Mouse (Mus musculus) left cerebral cortex, postnatal 10 days (tissue): Measurements from ENCODE around the gene Sgk2. TPM values are rescaled to one million over a fixed set of nuclear protein-coding genes. Genes with fewer than 3 reads are reported as not detected.

Source experiments
- DNase-seq, 2 experiments: peaks; one replicate each; pipeline ENCODE4 v3.0.0; 2021 to 2022; ENCODE audit warnings: low spot score in 2 of 2, mixed read lengths in 1 of 2; ENCODE audit errors: extremely low spot score in 1 of 2
- intact Hi-C: fragments of 180-260 bp; cut with DNase I; formaldehyde crosslinking; loops from one replicate; pipeline ENCODE4 v1.15.1; 2025
- total RNA-seq, 2 experiments: library from RNA; stranded (reverse); gene quantifications; 2 replicates each; pipeline ENCODE4 v1.2.3; 2021

Sgk2 gene
- under 1 TPM; 0.39 to 0.41 TPM for total RNA-seq

- DNase-seq, result no peak
- intact Hi-C loops, result no loop called here
Observed at GRCm38 (mm10) chr2:162987218-162987617, at the start of gene Sgk2. Sgk2 (plus strand) TSS chr2:162987330.

DNA sequence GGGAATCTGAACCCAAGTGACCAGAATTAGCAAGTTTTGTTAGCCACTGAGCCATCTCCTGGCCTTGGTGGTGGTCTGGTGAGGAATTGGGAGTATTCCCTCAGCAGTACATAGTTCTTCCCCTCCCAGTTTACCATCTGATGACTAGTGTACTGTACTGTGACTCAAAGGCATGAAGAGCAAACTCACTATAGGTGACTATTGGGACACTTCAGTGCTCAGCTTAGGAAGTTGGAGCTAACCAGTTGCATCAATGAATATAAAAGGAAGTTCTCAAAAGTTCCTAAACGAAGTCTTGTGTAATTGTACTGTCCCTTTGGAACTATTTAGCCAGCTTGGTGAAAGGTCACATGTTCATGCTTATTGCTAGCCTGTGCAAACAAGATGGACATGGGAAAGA is 47.6 kb upstream of the Sgk2 start:
- DNase-seq, result no peak
- intact Hi-C loops, result no loop called here

DNA sequence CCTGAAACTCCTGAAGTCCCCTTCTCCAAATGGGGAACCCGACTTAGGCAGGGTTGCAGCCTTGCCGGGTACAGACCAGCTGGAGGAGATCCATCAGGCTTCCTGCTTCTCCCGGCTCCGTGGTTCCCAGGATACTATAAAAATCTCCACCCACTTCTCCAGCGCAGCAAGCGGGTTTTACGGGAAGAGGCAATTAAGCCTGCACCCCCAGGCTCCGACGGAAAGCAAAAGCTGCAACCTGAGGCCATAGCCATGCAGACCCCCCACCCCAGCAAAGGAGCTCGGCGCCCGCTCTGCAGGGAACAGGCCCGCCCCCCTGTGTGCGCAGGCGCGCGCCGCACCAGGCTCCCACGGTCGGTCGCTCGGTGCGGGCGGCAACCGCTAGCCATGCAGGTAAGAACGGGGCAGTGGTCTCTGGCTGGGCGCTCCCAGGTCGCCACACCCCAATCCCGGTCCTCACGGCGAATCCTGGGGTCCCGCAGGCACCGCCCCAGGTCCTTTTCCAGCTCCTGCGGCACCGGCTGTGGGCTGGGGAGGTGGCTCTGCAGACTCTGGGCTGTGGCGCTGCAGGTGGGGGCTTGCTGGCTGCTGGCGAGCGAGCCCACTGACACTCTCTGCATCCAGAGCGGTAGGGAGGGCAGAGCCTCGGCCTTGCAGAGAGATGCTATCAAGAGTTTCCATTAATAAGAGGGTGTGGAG is 43.8 kb upstream of the Sgk2 start, which contains the start of gene L3mbtl1:
Gene L3mbtl1, plus strand, starts transcription at position 325 of the 699 bp plus-strand sequence.
- peak in 1 of 2 experiments; percentile 71 for DNase-seq
- intact Hi-C loops, result no loop called here

GRCm38 (mm10) chr2:162943931-162944330 is 43.2 kb upstream of the Sgk2 start:
- DNase-seq, result peak in 1 of 2 experiments; percentile 50
- intact Hi-C loops, result no loop called here

DNA sequence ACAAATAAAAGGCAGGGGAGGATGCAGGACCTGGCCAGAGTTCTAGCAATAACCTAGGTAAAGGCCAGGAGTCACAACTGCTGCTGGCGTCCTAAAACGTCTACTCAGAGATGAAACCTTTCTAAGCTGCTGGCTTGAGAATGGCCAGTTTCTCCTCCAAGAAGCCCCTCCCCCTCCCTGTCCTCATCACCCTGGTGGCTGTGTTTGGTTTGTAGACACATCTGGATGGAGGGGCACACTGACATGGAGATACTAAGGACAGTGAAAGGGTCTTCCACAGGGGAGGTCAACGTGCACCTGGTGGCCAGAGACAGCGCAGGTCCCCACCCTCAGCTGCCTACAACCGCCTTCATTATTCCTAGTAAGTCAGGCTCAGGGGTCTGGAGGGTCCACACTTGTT is 40.2 kb upstream of the Sgk2 start:
- no peak for DNase-seq
- intact Hi-C loops, result no loop called here

- intact Hi-C loops, result no loop called here
- DNase-seq, result peak in 1 of 2 experiments; percentile 76
Observed at GRCm38 (mm10) chr2:162947736-162948135, 39.4 kb upstream of the Sgk2 start.

GRCm38 (mm10) chr2:162948221-162948620 is 38.9 kb upstream of the Sgk2 start:
- intact Hi-C loops, result no loop called here
- DNase-seq, result peak in 1 of 2 experiments; percentile 45

GRCm38 (mm10) chr2:162950776-162951175 is 36.4 kb upstream of the Sgk2 start:
- intact Hi-C loops, result no loop called here
- no peak for DNase-seq

- intact Hi-C loops, result no loop called here
- no peak for DNase-seq
Observed at GRCm38 (mm10) chr2:162956843-162957242, 30.3 kb upstream of the Sgk2 start.

DNA sequence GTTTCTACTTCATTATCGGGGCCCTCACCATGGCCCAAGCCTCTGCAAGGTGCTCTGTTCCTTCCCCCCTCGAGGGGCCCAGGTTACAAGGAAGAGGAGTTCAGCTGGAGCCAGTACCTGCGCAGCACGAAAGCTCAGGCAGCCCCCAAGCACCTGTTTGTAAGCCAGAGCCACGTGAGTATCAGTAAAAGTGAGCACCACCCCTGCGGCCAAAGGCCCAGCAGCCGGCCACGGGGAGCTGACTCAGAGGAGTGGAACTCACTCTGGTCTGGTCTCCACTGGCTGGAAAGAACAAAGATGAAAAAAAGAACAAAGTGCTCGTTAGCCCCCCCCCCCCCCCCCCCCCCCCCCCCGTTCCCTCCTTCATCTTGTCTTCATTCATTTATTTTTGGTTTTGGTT is 25.8 kb upstream of the Sgk2 start:
- intact Hi-C loops, result no loop called here
- DNase-seq, result no peak

DNA sequence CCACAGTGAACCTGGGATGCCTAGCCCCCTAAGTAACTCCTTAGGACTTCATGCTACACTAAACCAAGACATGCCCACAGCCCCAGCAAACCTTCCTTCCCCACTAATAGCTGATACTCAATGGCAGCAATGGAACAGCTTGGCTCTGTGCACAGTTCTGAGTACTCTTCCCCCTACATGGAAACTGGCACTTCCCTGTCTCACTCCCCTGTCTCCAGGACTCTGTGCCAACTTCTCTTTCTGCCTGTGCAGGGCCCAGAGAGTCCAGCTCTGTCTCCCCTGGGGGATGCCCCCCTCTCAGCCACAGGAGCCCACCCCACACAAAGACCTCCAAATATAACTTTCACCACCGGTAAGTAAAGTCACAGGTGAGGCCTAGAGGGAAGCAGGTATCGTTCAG is 20.4 kb upstream of the Sgk2 start:
- no peak for DNase-seq
- intact Hi-C loops, result no loop called here

GRCm38 (mm10) chr2:162968357-162968756 is 18.8 kb upstream of the Sgk2 start:
- intact Hi-C loops, result no loop called here
- DNase-seq, result no peak

DNA sequence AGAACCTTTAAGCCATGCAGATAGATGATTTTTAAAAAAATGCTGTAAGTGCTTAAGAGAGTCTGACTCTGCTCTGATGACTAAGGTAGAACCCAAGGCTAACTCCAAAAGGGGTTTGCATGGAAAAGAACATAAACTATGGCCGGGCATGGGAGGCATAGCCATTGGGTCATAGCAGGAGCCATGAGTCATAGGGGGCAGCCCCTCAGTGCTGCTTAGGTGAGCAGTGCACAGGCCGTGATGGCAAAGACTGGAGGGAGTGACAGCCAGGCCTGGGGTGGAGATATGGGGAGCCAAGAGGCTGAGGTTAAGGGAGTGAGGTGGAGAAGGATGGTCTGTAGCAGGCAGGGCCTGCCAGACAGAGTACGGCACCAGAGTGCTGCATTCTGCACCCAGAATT is 18.0 kb upstream of the Sgk2 start:
- no peak for DNase-seq
- intact Hi-C loops, result no loop called here

DNA sequence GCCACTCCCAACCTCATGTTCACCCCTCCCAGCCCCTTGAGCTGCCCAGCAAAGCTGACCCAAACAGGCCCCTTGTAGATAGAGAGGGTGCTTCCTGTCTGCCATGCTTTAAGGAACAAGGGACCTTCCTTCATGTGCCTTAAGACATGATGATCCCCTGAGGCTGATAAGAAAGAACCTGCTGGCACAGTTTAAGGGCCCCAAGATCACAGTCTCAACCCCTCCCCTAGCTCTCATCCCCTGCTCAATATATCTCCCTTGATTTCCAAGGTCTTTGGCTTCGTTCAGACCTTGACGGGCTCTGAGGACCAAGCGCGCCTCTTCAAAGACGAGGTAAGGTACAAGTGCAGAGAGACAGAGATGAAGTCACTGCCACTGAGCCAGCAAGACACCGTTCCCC is 16.2 kb upstream of the Sgk2 start:
- intact Hi-C loops, result no loop called here
- DNase-seq, result no peak

DNA sequence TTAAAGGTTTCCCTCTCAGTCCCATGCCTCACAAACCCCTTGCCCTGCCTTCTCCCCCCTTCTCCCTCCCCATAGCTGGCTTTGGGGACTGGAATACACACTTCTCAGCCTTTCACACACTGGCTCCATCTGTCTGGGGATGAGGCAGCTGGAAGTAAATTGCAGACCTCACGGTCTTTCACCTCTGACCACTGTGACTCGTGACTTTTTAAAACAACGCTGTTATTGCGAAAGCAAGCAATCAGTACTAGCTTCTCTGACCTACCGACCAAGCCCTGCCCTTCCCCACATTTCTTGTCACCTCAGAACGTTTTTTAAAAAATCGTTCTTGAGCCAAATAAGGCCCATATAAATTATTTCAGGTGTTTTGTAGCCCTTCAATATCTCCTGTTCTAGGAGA is 14.4 kb upstream of the Sgk2 start:
- intact Hi-C loops, result no loop called here
- no peak for DNase-seq

DNA sequence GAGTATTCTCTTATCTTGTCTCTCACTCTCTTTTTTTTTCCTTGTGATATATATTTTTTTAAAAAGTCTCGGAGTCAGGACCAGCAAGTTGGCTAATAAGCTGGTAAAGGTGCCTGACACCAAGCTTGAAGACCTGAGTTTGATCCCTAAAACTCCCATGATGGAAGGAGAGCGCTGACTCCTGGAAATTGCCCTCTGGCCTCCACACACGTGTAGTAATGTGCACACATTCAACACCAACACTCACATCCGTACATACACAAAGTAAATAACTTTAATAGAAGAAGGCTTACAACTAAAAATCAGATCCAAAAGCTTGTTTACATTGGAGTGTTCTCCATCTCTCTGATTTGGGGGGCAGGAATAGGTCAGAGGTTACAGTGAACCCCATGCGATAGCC is 13.9 kb upstream of the Sgk2 start:
- intact Hi-C loops, result no loop called here
- no peak for DNase-seq

DNA sequence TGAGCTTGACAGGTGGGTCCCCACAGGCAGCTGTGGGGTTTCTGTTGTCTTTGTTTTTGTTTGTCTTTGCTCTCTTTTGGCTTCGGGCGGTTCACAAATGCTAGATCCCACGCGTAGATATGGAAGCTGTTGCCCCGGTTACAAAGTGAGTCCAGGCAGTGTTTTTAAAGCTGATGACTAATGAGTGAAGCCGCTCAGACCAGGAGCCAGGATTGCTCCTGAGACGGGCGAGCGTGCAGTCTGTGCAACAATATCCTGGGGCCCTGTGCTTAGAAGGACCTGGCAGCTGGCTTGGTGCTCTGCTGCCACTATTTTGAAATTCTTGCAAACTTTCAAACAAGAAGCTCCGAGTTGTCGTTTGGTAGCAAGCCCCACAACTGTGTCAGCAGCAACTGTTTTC is 13.5 kb upstream of the Sgk2 start:
- intact Hi-C loops, result no loop called here
- no peak for DNase-seq

DNA sequence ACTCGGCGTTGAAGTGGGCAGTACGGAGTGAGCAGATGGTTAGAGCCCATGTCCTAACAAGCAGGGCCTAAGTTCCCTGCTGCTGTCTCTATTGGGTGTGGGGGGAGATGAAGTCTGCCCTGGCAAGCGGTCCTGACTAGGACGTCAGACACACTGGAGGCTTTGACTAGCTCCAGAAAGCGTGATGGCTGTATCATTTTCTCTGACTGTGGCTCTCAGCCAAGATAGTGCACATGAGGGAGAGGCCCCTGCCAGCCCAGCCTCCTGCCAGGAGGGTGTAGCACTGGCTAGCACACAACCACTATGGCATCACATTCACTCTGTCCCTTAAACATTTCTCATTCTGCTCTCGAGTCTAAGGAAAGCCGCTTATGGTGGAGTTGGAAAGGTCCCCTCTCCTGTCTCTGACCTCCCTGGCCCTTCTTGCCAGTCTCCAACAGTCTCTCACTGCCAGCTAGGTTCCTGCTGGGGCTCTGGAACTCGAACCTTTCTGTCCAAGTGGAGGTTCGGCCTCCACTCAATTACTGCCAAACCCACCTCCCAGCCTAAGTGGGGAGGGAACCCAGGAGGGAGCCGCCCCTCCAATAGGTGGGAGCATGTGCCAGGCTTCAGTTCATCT is 11.9 kb upstream of the Sgk2 start:
- DNase-seq, result peak in 1 of 2 experiments; percentile 20
- intact Hi-C loops, result no loop called here

DNA sequence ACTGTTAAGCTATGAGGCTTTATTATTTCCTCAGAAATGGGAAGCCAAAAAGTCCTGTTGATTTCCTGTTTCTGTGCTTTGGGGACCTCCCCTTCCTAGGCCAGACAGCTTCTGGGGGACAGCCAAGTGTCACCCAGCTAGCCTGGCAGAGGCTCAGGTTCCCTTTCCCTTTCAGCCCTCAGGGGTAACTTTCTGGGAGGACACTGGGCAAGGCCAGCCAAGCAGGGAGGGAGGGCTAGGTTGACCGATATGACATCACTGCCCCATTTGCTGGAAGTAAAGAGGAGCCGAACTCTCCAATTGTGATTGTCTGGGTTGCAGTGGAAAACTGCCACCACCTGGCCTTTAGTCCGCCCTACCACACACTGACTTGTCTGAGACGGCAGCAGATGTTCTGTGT is 11.1 kb upstream of the Sgk2 start:
- peak in 1 of 2 experiments; percentile 46 for DNase-seq
- intact Hi-C loops, result no loop called here

DNA sequence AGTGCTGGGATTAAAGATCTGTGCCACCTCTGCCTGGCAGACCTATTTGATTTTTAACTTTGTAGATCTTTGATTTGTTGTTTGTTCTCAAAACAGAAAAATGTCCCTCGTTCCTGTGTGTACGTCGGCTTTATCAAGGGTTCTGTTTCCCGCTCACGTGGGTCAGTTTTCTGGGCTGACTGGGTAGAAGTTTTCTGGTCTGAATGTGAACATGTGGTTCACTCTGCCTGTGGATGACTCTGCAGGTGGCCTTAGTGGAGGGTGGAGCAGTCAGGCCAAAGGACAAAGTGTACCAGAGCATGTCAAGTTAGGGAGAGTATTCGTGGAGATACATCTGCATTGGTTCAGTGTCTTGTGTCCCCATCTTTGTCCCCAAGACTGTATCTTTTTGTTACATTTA is 2.7 kb upstream of the Sgk2 start:
- intact Hi-C loops, result no loop called here

DNA sequence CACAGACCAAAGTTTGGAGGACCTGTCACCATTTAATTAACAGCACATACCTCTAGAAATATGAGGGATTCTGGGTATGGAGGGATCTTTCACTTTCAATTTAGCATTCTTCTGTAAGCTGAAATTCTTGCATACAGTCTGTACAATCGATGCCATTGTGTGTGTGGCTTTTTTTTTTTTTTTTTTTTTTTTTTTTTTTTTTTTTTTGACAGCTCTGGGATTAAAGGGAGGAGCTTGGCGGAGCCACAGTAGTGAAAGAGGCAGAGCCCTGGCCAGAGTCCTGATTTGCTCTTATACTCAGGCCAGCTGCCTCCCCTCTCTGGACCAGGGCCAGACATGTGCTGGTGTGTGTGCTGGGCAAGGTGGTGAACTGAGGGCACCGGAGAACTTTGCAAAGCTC is 1.2 kb upstream of the Sgk2 start:
- peak in 1 of 2 experiments; percentile 55 for DNase-seq
- intact Hi-C loops, result no loop called here

More for the DNA sequence above, 2.7 kb upstream of the Sgk2 start:
- no peak for DNase-seq
